In the genomic region with DNA sequence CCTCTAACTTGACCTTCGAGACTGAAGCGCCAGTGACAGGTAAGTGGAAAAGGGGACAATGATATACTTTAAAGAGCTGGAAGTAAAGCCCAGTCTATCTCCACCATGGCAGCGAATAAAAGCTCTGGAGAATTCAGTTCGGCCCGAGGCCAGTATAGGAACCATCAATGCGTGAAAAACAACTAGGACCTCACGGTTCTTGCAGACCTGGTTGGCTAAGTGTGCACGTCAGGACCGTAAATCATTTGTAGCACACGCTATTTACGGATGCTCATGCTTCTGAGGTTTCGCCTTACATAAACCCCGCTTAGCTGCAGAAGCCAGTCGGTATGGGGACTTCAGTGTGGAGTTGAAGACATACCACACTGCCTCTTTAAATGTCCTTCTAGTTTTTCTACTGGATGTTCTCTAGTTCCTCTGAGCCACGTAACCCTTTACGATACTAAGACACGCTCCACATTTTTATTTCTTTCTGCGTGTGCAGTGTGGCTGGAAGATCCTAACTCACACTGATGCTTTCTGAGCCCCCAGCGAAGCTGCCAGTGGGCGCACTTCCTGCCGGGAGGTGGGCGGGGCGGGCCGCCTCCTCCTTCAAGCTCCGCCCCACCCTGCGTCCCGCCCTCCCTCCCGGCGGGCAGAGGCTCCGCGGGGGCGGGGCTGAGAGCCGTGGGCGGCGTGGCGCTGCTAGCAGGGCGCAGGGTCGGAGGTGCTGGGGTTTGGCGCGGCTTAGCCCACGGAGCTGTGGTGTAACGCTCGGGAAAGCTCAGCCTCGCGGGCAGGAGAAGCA, we compare ENCODE assay signal across 8 mouse cellular contexts. TPM values are rescaled to one million over a fixed set of nuclear protein-coding genes. Genes with fewer than 3 reads are reported as not detected.
DNase-seq lines count a peak whose midpoint lies in the region; ATAC-seq lines count a peak whose summit lies in the region.

A gene (plus strand): TSS at position 660 of the 787 bp plus-strand sequence.

- peak within 1 kb of the TSS; percentile 98 for H3K4me2 ChIP-seq in embryonic facial prominence, embryonic 11.5 days (ENCODE audit: low read depth, low read length)
- H3K4me2 ChIP-seq in limb, embryonic 12.5 days: peak within 1 kb of the TSS; percentile 98
- peak within 1 kb of the TSS; percentile 95 for H3K4me2 ChIP-seq in midbrain, embryonic 14.5 days (ENCODE audit: low read length)

- H3K9me3 ChIP-seq in embryonic facial prominence, embryonic 11.5 days (replicated peaks; ENCODE audit: control insufficient read depth, low read length): no peaks in the 10 kb centered on the region
- H3K9me3 ChIP-seq in limb, embryonic 12.5 days: no peaks in the 10 kb centered on the region
- H3K9me3 ChIP-seq in midbrain, embryonic 14.5 days (ENCODE audit: control insufficient read depth, low read length): no peaks in the 10 kb centered on the region

- peaks cover 3% of the 10 kb centered on the region; the same call in 1 of the 2 replicates for H3K4me1 ChIP-seq in embryonic facial prominence, embryonic 11.5 days (ENCODE audit: control insufficient read depth, insufficient read depth, low read length)
- peaks cover 8% of the 10 kb centered on the region for H3K4me1 ChIP-seq in limb, embryonic 12.5 days (replicated peaks)
- peaks cover 14% of the 10 kb centered on the region; the same call in 1 of the 2 replicates for H3K4me1 ChIP-seq in midbrain, embryonic 14.5 days (ENCODE audit: control insufficient read depth, insufficient read depth, low read length)

- peak within 1 kb of the TSS; percentile 66 for H3K4me3 ChIP-seq in embryonic facial prominence, embryonic 11.5 days (ENCODE audit: low read depth, low read length)
- H3K4me3 ChIP-seq in limb, embryonic 12.5 days (replicated peaks): peak within 1 kb of the TSS; percentile 94
- peak within 1 kb of the TSS; percentile 90 for H3K4me3 ChIP-seq in midbrain, embryonic 14.5 days (replicated peaks; ENCODE audit: low read depth, low read length)

- no peaks in the 10 kb centered on the region for H3K36me3 ChIP-seq in embryonic facial prominence, embryonic 11.5 days (replicated peaks; ENCODE audit: control insufficient read depth, insufficient read depth, low read depth, low read length)
- no peaks in the 10 kb centered on the region for H3K36me3 ChIP-seq in limb, embryonic 12.5 days
- H3K36me3 ChIP-seq in midbrain, embryonic 14.5 days (ENCODE audit: control insufficient read depth, insufficient read depth, low read length): no peaks in the 10 kb centered on the region

- WGBS in embryonic facial prominence, embryonic 11.5 days: 2% methylated on average over 44 of the region's 45 CpGs
- 3% methylated on average over 45 of the region's 45 CpGs for WGBS in limb, embryonic 12.5 days
- WGBS in midbrain, embryonic 14.5 days: 3% methylated on average over 45 of the region's 45 CpGs

- no peaks in the 10 kb centered on the region for H3K27me3 ChIP-seq in embryonic facial prominence, embryonic 11.5 days (ENCODE audit: control insufficient read depth, insufficient read depth, low read length)
- no peaks in the 10 kb centered on the region for H3K27me3 ChIP-seq in limb, embryonic 12.5 days
- H3K27me3 ChIP-seq in midbrain, embryonic 14.5 days (ENCODE audit: control insufficient read depth, insufficient read depth, low read length): no peaks in the 10 kb centered on the region

- peak; percentile 90 for ATAC-seq in embryonic facial prominence, embryonic 11.5 days (replicated peaks; ENCODE audit: insufficient number of reproducible peaks, low FRiP score, low TSS enrichment, low read depth)
- peak; percentile 93 for ATAC-seq in limb, embryonic 12.5 days (ENCODE audit: insufficient number of reproducible peaks, insufficient read depth, low FRiP score, low TSS enrichment, low read depth)
- peak; percentile 93 for ATAC-seq in midbrain, embryonic 14.5 days (ENCODE audit: low FRiP score, low TSS enrichment)

- DNase-seq in 3134 (ENCODE audit: extremely low read depth, insufficient read length, low spot score): peak; percentile 88
- peak; percentile 94 for DNase-seq in adrenal gland, postnatal 25 days
- peak; percentile 93 for DNase-seq in embryonic facial prominence, embryonic 11.5 days (ENCODE audit: low spot score)
- DNase-seq in heart, adult 11 months: peak; percentile 99
- peak; percentile 85 for DNase-seq in kidney, adult 11 months
- peak; percentile 96 for DNase-seq in midbrain, embryonic 14.5 days
- DNase-seq in spleen, adult 12 weeks (ENCODE audit: low spot score): peak; percentile 84

- H3K9ac ChIP-seq in embryonic facial prominence, embryonic 11.5 days (replicated peaks; ENCODE audit: low read length): peak within 1 kb of the TSS; percentile 70
- H3K9ac ChIP-seq in limb, embryonic 12.5 days (replicated peaks): peak within 1 kb of the TSS; percentile 80
- peak within 1 kb of the TSS; percentile 86 for H3K9ac ChIP-seq in midbrain, embryonic 14.5 days (replicated peaks; ENCODE audit: low read length)

- H3K27ac ChIP-seq in embryonic facial prominence, embryonic 11.5 days (replicated peaks; ENCODE audit: low read depth, low read length): no peak within 1 kb of the TSS; the same call in 1 of the 2 replicates
- peak within 1 kb of the TSS; percentile 41; the same call in 1 of the 2 replicates for H3K27ac ChIP-seq in limb, embryonic 12.5 days
- peak within 1 kb of the TSS; percentile 82 for H3K27ac ChIP-seq in midbrain, embryonic 14.5 days (replicated peaks; ENCODE audit: low read depth, low read length)

RNA-seq across cellular contexts. Expression of the gene that starts here (rescaled TPM):
- total RNA-seq in adrenal gland, postnatal 25 days (2021): 4.2 and 6.7 TPM in 2 replicates
- 7.1 and 9.5 TPM in 2 replicates for polyA plus RNA-seq in embryonic facial prominence, embryonic 11.5 days (2014; fragmentation: Nextera tagmentation; extraction: Ambion mirVana)
- 8.5 and 8.6 TPM in 2 replicates for polyA plus RNA-seq in limb, embryonic 12.5 days (2016; fragmentation: Nextera tagmentation; extraction: Ambion mirVana)
- polyA plus RNA-seq in midbrain, embryonic 14.5 days (2014; fragmentation: Nextera tagmentation; extraction: Ambion mirVana): 22.7 and 23.4 TPM in 2 replicates
